Mouse (Mus musculus): ENCODE data around the gene Ehmt1.

The Ehmt1 gene

GRCm38 (mm10) chr2:24912189-24912588, 7.2 kb downstream of the Ehmt1 start:
- DNase-seq (ENCODE audit: low spot score): no peak

GRCm38 (mm10) chr2:24910481-24910880, 8.9 kb downstream of the Ehmt1 start:
- DNase-seq (ENCODE audit: low spot score): no peak

GRCm38 (mm10) chr2:24905653-24906155, 13.7 kb downstream of the Ehmt1 start:
- DNase-seq (ENCODE audit: low spot score): no peak

GRCm38 (mm10) chr2:24904823-24905652, 14.4 kb downstream of the Ehmt1 start:
- no peak for DNase-seq (ENCODE audit: low spot score)

- DNase-seq (ENCODE audit: low spot score): no peak
Measured at GRCm38 (mm10) chr2:24902999-24903398, 16.4 kb downstream of the Ehmt1 start.

- no peak for DNase-seq (ENCODE audit: low spot score)
Measured at GRCm38 (mm10) chr2:24901055-24901454, 18.4 kb downstream of the Ehmt1 start.

GRCm38 (mm10) chr2:24899292-24899691, 20.1 kb downstream of the Ehmt1 start:
- DNase-seq (ENCODE audit: low spot score): no peak

GRCm38 (mm10) chr2:24896761-24897160, 22.7 kb downstream of the Ehmt1 start:
- no peak for DNase-seq (ENCODE audit: low spot score)

- DNase-seq (ENCODE audit: low spot score): no peak
Measured at GRCm38 (mm10) chr2:24894211-24894610, 25.2 kb downstream of the Ehmt1 start.

- DNase-seq (ENCODE audit: low spot score): no peak
Measured at GRCm38 (mm10) chr2:24892318-24892717, 27.1 kb downstream of the Ehmt1 start.

GRCm38 (mm10) chr2:24890541-24891447, 28.6 kb downstream of the Ehmt1 start:
- DNase-seq (ENCODE audit: low spot score): no peak

GRCm38 (mm10) chr2:24888895-24889294, 30.5 kb downstream of the Ehmt1 start:
- DNase-seq (ENCODE audit: low spot score): no peak

GRCm38 (mm10) chr2:24880686-24881085, 38.7 kb downstream of the Ehmt1 start:
- no peak for DNase-seq (ENCODE audit: low spot score)

- DNase-seq (ENCODE audit: low spot score): no peak
Measured at GRCm38 (mm10) chr2:24870952-24871351, 48.5 kb downstream of the Ehmt1 start.

- no peak for DNase-seq (ENCODE audit: low spot score)
Measured at GRCm38 (mm10) chr2:24863010-24863409, 56.4 kb downstream of the Ehmt1 start.

GRCm38 (mm10) chr2:24852408-24852807, 67.0 kb downstream of the Ehmt1 start:
- DNase-seq (ENCODE audit: low spot score): no peak

- no peak for DNase-seq (ENCODE audit: low spot score)
Measured at GRCm38 (mm10) chr2:24846557-24846956, 72.9 kb downstream of the Ehmt1 start.

- no peak for DNase-seq (ENCODE audit: low spot score)
Measured at GRCm38 (mm10) chr2:24845256-24845655, 74.2 kb downstream of the Ehmt1 start.

- no peak for DNase-seq (ENCODE audit: low spot score)
Measured at GRCm38 (mm10) chr2:24830614-24831013, 88.8 kb downstream of the Ehmt1 start.

GRCm38 (mm10) chr2:24809746-24810145, 109.7 kb downstream of the Ehmt1 start:
- no peak for DNase-seq (ENCODE audit: low spot score)

GRCm38 (mm10) chr2:24807691-24808090, 111.7 kb downstream of the Ehmt1 start:
- DNase-seq (ENCODE audit: low spot score): no peak

GRCm38 (mm10) chr2:24807036-24807435, 112.4 kb downstream of the Ehmt1 start:
- no peak for DNase-seq (ENCODE audit: low spot score)

GRCm38 (mm10) chr2:24806143-24806542, 113.3 kb downstream of the Ehmt1 start:
- no peak for DNase-seq (ENCODE audit: low spot score)
